Mouse (Mus musculus): ENCODE measurements at regions not wholly inside any gene's neighbourhood (a gene's known extent, or its start where the extent isn't known, plus 50 kb on each side); places are given as distances from the start of the nearest gene placed in this dataset.

GRCm38 (mm10) chr5:46406404-46406803 lies 549.0 kb upstream of the Lcorl start:
- TF ChIP-seq CTCF (IDR thresholded peaks at IDR 0.05; ENCODE audit: extremely low read depth, insufficient read depth, insufficient read length, insufficient replicate concordance): no peak
- no peak for TF ChIP-seq POLR2A (IDR thresholded peaks at IDR 0.05; ENCODE audit: low read depth, low read length)

Measured in spleen, adult 2 months (tissue).